Mouse (Mus musculus) layer of hippocampus, adult 6 months (tissue): ENCODE results near the gene Tpcn1. TPM values are rescaled to one million over a fixed set of nuclear protein-coding genes. Genes with fewer than 3 reads are reported as not detected.

ENCODE experiments used
- long read RNA-seq, 2 experiments: library from polyadenylated mRNA; unstranded; transcript quantifications; one replicate each; pipeline ENCODE4 v2.0.0; 2019 to 2020
- polyA plus RNA-seq: library from polyadenylated mRNA; unstranded; fragments of <200 nt; fragmentation: Nextera tagmentation; gene quantifications from 2 replicates; pipeline ENCODE4 v1.2.3, GENCODE M21; 2021

The Tpcn1 gene
- polyA plus RNA-seq, result 20.8 and 21.8 TPM in 2 replicates
- long read RNA-seq, experiment 1, full-length matches to known transcripts, result 5 of 7 reads
- long read RNA-seq, experiment 1, partial matches to known transcripts, result 1 of 7 reads
- long read RNA-seq, experiment 1, other reads (novel, unspliced or antisense), result 1 of 7 reads
- long read RNA-seq, experiment 2, full-length matches to known transcripts, result 16 of 27 reads
- long read RNA-seq, experiment 2, partial matches to known transcripts, result 8 of 27 reads
- long read RNA-seq, experiment 2, other reads (novel, unspliced or antisense), result 3 of 27 reads

GRCm38 (mm10) chr5:120588569-120589094 is at the start of gene Tpcn1, which contains the start of gene Iqcd:
Tpcn1 (minus strand) TSS chr5:120588673.
Iqcd (plus strand) TSS chr5:120589016.

GRCm38 (mm10) chr5:120634131-120634530 is 45.7 kb upstream of the Tpcn1 start, which contains the start of gene Cfap73:
Cfap73 (minus strand) TSS chr5:120634235.

GRCm38 (mm10) chr5:120612442-120612821 is 24.0 kb upstream of the Tpcn1 start, which contains the start of the genes Rita1 and Ddx54:
Rita1 (minus strand) TSS chr5:120612589.
Ddx54 (plus strand) TSS chr5:120612739.

GRCm38 (mm10) chr5:120510982-120511642 is 77.4 kb downstream of the Tpcn1 start, which contains the start of gene Slc8b1:
Slc8b1 (plus strand) TSS chr5:120511168.

GRCm38 (mm10) chr5:120503144-120503795 is 85.2 kb downstream of the Tpcn1 start, which contains the start of gene Plbd2:
Plbd2 (minus strand) TSS chr5:120503625.

Other genes starting within 250 kb of the Tpcn1 start
- 0.19 and 0.20 TPM in 2 replicates for gene Lhx5, start 157.0 kb downstream of the Tpcn1 start, polyA plus RNA-seq
- 15.5 and 16.1 TPM in 2 replicates for gene Sdsl, start 115.9 kb downstream of the Tpcn1 start, polyA plus RNA-seq
- 0.34 and 0.35 TPM in 2 replicates for gene Sds, start 112.1 kb downstream of the Tpcn1 start, polyA plus RNA-seq
- 16.2 and 17.2 TPM in 2 replicates for gene Plbd2, start 85.0 kb downstream of the Tpcn1 start, polyA plus RNA-seq
- 4.0 and 6.6 TPM in 2 replicates for gene Slc8b1, start 77.5 kb downstream of the Tpcn1 start, polyA plus RNA-seq
- 0.94 and 1.9 TPM in 2 replicates for gene Iqcd, start 343 bp upstream of the Tpcn1 start, polyA plus RNA-seq
- gene Rita1, start 23.9 kb upstream of the Tpcn1 start, polyA plus RNA-seq, result 17.6 and 21.9 TPM in 2 replicates
- gene Ddx54, start 24.1 kb upstream of the Tpcn1 start, polyA plus RNA-seq, result 18.5 and 19.4 TPM in 2 replicates
- gene Cfap73, start 45.6 kb upstream of the Tpcn1 start, polyA plus RNA-seq, result 0.36 and 0.54 TPM in 2 replicates
- gene Rasal1, start 60.1 kb upstream of the Tpcn1 start, polyA plus RNA-seq, result 48.3 and 57.1 TPM in 2 replicates
- gene Dtx1, start 123.3 kb upstream of the Tpcn1 start, polyA plus RNA-seq, result 16.9 and 20.6 TPM in 2 replicates
- 0.16 and 0.26 TPM in 2 replicates for gene Oas2, start 161.2 kb upstream of the Tpcn1 start, polyA plus RNA-seq
- gene Oas3, start 189.0 kb upstream of the Tpcn1 start, polyA plus RNA-seq, result 0.05 and 0.08 TPM in 2 replicates
- not detected in 2 replicates for gene Oas1e, start 206.9 kb upstream of the Tpcn1 start, polyA plus RNA-seq
- gene Oas1c, start 223.8 kb upstream of the Tpcn1 start, polyA plus RNA-seq, result 0.23 and 0.43 TPM in 2 replicates